Mouse (Mus musculus) olfactory bulb, adult 2 months (tissue): ENCODE measurements at regions not wholly inside any gene's neighbourhood (a gene's known extent, or its start where the extent isn't known, plus 50 kb on each side); places are given as distances from the start of the nearest gene placed in this dataset.
"Not testable (repeated sequence)": the region's sequence is repeated elsewhere in the genome, so short reads cannot be mapped to it uniquely, and the experiment has no call there.

ENCODE experiments used
- CTCF ChIP-seq: fragments of 200-500 bp; IDR thresholded peaks from 2 replicates; pipeline ENCODE4 v1.5.1; 2012; ENCODE audit warnings: low read depth, mild to moderate bottlenecking, low read length, moderate library complexity; ENCODE audit not compliant: insufficient read depth
- POLR2A ChIP-seq: fragments of 200-500 bp; IDR thresholded peaks from 2 replicates; pipeline ENCODE4 v1.6.1; 2012; ENCODE audit warnings: mild to moderate bottlenecking, low read depth, low read length, moderate library complexity; ENCODE audit not compliant: insufficient read depth

DNA sequence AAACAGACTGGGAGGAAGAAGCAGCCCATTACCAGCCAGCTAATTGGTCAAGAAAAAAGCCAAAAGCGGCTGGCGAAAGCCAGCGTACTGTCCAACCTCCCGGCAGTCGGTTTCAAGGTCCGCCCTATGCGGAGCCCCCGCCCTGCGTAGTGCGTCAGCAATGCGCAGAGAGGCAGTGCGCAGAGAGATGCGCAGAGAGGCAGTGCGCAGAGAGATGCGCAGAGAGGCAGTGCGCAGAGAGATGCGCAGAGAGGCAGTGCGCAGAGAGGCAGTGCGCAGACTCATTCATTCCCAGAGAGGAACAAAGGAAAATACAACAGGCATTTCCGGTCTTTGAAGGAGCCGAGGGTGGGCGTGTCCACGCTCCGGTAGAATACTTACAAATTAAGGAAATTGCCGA is 77.0 kb downstream of the Dusp6 start:
- not testable (repeated sequence) for TF ChIP-seq POLR2A, CTCF
